Mouse (Mus musculus) hindbrain, embryonic 13.5 days (tissue): ENCODE results near the gene Hoxc6. TPM values are rescaled to one million over a fixed set of nuclear protein-coding genes. Genes with fewer than 3 reads are reported as not detected.
A peak's percentile ranks its signal among the peaks of the same experiment; 100 is the strongest.

Experiments
- microRNA counts: library from miRNA; unstranded; fragments of <30 nt; microRNA quantifications from one replicate; lab custom pipeline; 2016
- microRNA-seq: library from miRNA; unstranded; fragments of <30 nt; microRNA quantifications from one replicate; pipeline ENCODE4, GENCODE M21; 2016
- polyA plus RNA-seq: library from polyadenylated mRNA; unstranded; fragments of >200 nt; fragmentation: Nextera tagmentation; extraction: Ambion mirVana; gene quantifications from 2 replicates; pipeline ENCODE4 v1.2.1, GENCODE M21; 2015

Gene Hoxc6
- polyA plus RNA-seq, 1 experiment from 2014 or later: 9.1 TPM

MicroRNAs encoded within 50 kb of the gene (microRNA counts, 519-probe panel; counts per million panel counts)
- microRNA mmu-miR-615-3p (lab: Ali Mortazavi, UCI) (2,188 counts per million, percentile 15 among the panel's probes with 10 or more counts), microRNA mmu-miR-615-5p (lab: Ali Mortazavi, UCI) (51.3 counts per million)

Small RNA genes within 50 kb of the gene (microRNA-seq; reads per million reads assigned to microRNA genes)
- gene Mir196a-2: 1.6 reads per million
- gene Mir615: 2,923 reads per million, percentile 85 among the genes with 10 or more reads in this experiment

Other genes with a start within 250 kb of the Hoxc6 start
- gene Hoxc13, start 77.2 kb upstream of the Hoxc6 start, polyA plus RNA-seq: not detected in 2 replicates
- not detected in 2 replicates for gene Hoxc12, start 61.5 kb upstream of the Hoxc6 start, polyA plus RNA-seq
- gene Hoxc11, start 43.8 kb upstream of the Hoxc6 start, polyA plus RNA-seq: not detected in 2 replicates
- gene Hoxc10, start 31.5 kb upstream of the Hoxc6 start, polyA plus RNA-seq: not detected in 2 replicates
- 32.3 and 39.2 TPM in 2 replicates for gene Hoxc5, start 30.8 kb upstream of the Hoxc6 start, polyA plus RNA-seq
- gene Hoxc9, start 21.8 kb upstream of the Hoxc6 start, polyA plus RNA-seq: 0.13 TPM in 1 of 2 replicates, not detected in the other
- gene Hoxc8, start 7.7 kb upstream of the Hoxc6 start, polyA plus RNA-seq: 0.50 and 1.5 TPM in 2 replicates
- 76.2 and 86.9 TPM in 2 replicates for gene Hoxc4, start 20.7 kb downstream of the Hoxc6 start, polyA plus RNA-seq
- 40.7 and 41.2 TPM in 2 replicates for gene Smug1, start 168.8 kb downstream of the Hoxc6 start, polyA plus RNA-seq
- gene Cbx5, start 241.6 kb downstream of the Hoxc6 start, polyA plus RNA-seq: 143 and 144 TPM in 2 replicates
- 901 and 926 TPM in 2 replicates for gene Hnrnpa1, start 242.2 kb downstream of the Hoxc6 start, polyA plus RNA-seq